Mouse (Mus musculus): Measurements from ENCODE around the gene Trim43c.
"Not testable (repeated sequence)": the region's sequence is repeated elsewhere in the genome, so short reads cannot be mapped to it uniquely, and the experiment has no call there.

Gene Trim43c

GRCm38 (mm10) chr9:88838864-88839263 is at the start of gene Trim43c:
Trim43c (plus strand) TSS chr9:88839164.
- not testable (repeated sequence) for DNase-seq (ENCODE audit: low spot score in 2 of 2)

GRCm38 (mm10) chr9:88853072-88853471 is 14.1 kb downstream of the Trim43c start:
- not testable (repeated sequence) for DNase-seq (ENCODE audit: low spot score in 2 of 2)

GRCm38 (mm10) chr9:88858566-88859492 is 19.9 kb downstream of the Trim43c start:
- DNase-seq (ENCODE audit: low spot score in 2 of 2), result peak; percentile 73 to 81

All from urinary bladder, adult 18-20 months (tissue).